Mouse (Mus musculus): ENCODE measurements around the gene Snrnp40.

Snrnp40 gene

GRCm38 (mm10) chr4:130387256-130387655 is 27.3 kb downstream of the Snrnp40 start:
- no peak for DNase-seq

- DNase-seq, result no peak
These were observed 29.6 kb downstream of the Snrnp40 start for GRCm38 (mm10) chr4:130389496-130389895.

GRCm38 (mm10) chr4:130389927-130390326 is 30.0 kb downstream of the Snrnp40 start:
- DNase-seq, result no peak

- DNase-seq, result peak; percentile 37
These were observed 31.3 kb downstream of the Snrnp40 start for GRCm38 (mm10) chr4:130391265-130391664.

Measured in thymus, postnatal 4 days (tissue).